Mouse (Mus musculus) liver, adult (tissue): ENCODE results near the gene Mobp.

Experiments used
- GATA4 ChIP-seq: IDR thresholded peaks from 2 replicates; pipeline ENCODE4 v1.6.1; 2014; ENCODE audit warnings: mild to moderate bottlenecking, low read length; ENCODE audit not compliant: insufficient replicate concordance

Mobp gene

DNA sequence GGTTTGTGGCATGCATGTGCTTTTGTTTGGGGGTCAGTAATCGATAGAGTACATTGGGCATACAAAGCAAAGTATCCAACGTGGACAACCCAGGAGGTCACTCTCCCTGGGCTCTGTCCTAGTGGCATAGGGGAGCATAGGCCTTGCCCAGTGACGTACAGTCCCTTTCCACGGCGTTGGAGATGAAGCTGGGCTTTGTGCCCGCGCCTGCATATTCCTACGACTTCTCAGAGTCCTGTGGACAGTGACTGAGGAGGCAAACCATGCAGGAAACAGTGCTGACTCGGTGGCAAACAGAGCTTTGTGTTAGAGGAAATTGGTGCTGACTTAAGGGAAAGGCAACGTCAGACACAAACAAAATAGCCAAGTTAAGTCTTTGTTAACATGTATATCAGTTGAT lies 20.2 kb upstream of the Mobp start:
- TF ChIP-seq GATA4 = no peak

GRCm38 (mm10) chr9:120131784-120132288 lies 17.7 kb upstream of the Mobp start:
- no peak for TF ChIP-seq GATA4

DNA sequence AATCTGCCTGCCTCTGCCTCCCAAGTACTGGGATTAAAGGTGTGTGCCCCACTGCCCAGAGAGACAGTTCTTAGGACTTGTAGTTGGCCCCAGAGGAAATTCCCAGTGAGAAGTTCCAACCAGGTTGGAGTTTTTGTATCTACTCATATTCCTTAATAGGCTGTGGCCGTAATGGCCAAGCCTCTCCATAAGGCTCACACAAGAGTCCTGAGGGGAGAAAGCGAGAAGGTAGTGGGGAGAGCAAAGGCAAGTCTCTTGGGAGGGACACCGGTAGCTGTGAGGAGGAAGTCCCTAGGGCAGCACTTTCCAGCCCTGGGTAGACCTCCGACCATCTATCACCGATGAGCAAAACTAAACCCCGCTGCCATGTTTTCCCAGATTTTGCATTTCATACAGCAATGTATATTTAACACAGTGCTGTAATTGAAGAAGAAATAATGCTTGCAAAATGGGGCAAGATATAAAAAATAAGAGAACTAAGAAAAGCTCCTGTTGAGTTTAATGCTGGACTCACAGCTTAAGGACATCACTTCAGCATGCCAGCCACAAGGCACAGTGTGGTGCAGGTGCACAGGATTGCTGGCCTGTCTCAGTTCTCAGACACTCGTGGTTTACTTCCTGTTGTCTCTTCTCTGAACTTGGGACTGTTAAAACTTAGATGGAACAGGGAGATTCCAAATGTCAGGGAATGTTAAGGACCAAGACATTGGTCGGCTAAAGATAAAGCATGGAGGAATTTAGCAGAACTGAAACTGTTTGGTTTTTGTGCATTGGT lies 16.3 kb upstream of the Mobp start:
- TF ChIP-seq GATA4 = no peak

- no peak for TF ChIP-seq GATA4
Observed at GRCm38 (mm10) chr9:120133755-120134475, 15.6 kb upstream of the Mobp start.

DNA sequence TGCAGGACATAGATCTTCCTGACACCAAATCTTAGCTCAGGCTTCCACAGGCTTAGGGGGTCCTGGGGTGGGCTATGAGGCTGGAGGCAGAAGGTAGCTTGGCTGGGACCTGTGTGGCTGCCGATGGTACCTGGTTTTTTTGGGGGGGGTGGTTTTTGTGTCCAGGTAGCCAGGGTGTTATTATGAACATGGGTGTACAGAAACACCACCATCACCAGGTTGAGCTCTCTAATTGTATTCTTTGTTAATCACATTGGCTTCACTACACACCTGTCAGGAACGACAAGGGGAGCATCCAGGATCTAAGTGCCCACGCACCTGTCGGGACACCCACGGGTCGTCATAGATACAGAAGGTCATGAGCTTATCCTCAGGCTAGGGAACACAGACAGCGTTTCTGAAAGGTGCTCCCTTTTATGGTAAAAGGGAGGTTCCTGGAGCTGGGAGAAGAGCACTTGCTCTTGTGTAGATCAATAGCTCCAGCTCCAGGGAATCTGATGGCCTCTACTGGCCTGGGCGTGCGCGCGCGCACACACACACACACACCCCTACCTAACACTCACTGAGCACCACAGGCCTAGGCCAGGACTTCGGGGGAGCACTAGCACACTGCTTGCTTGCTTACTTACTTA lies 14.9 kb upstream of the Mobp start:
- no peak for TF ChIP-seq GATA4

GRCm38 (mm10) chr9:120135454-120135853 lies 14.1 kb upstream of the Mobp start:
- TF ChIP-seq GATA4 = no peak

- no peak for TF ChIP-seq GATA4
Observed at GRCm38 (mm10) chr9:120140652-120141051, 8.9 kb upstream of the Mobp start.

GRCm38 (mm10) chr9:120144474-120144873 lies 5.0 kb upstream of the Mobp start:
- TF ChIP-seq GATA4 = no peak

- no peak for TF ChIP-seq GATA4
Observed at GRCm38 (mm10) chr9:120151152-120151551, 1.6 kb downstream of the Mobp start.

- TF ChIP-seq GATA4 = no peak
Observed at GRCm38 (mm10) chr9:120151906-120152399, 2.4 kb downstream of the Mobp start.

GRCm38 (mm10) chr9:120158047-120158446 lies 8.5 kb downstream of the Mobp start:
- TF ChIP-seq GATA4 = no peak

GRCm38 (mm10) chr9:120163862-120164261 lies 14.4 kb downstream of the Mobp start:
- no peak for TF ChIP-seq GATA4

DNA sequence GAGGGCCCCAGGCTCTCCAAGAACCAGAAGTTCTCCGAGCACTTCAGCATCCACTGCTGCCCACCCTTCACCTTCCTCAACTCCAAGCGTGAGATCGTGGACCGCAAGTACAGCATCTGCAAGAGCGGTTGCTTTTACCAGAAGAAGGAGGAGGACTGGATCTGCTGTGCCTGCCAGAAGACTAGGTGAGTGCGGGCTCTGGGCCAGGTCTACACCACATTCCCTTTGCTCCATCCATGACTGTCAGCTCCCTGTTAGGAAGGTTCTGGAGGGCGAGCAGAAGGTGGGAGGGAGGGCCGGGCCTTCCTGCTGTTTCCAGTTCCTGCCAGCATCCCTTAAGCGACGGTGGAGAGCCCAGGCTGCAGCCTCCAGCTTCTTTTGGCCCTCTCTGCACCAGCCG lies 18.3 kb downstream of the Mobp start:
- no peak for TF ChIP-seq GATA4

- no peak for TF ChIP-seq GATA4
Observed at GRCm38 (mm10) chr9:120171295-120171694, 21.8 kb downstream of the Mobp start.

DNA sequence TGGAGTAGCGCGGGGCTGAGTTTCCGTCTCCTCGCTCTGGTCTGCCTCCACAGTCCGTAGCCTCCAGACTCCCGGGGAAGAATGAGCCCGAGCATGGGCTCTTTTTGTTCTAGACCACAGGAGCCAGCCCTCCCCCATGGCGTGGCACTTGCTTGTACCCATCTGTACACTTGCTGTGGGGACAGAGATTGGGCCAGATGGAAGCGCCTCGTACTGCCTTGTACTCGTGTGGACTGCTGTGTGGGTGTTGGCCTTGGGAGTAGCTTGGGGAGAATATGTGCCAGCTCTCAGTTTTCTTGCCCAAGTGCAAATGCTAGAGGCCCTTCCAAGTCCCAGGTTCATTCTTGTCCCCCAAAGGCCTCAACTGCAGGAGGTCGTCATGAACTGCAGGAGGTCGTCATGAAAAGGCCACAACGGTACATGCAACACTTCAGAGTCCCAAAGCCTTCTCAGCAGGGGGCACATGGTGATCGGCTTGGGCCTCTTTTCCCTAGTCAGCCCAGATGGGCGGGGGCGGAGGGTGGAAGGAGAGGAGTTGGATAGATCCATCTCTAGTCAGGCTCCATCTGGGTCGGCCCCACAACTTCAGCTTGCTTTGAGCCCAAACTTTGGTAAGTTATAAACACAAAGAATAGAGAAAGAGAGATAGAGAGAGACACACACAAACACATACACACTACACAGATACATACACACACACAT lies 25.1 kb downstream of the Mobp start:
- no peak for TF ChIP-seq GATA4
